Mouse (Mus musculus) testis, adult 2 months (tissue): Measurements from ENCODE around the gene Mrm3. TPM values are rescaled to one million over a fixed set of nuclear protein-coding genes. Genes with fewer than 3 reads are reported as not detected.

ENCODE experiments used
- H3K27ac ChIP-seq: fragments of 200-500 bp; 2 replicates; pipeline ENCODE4 v1.5.1; 2012; ENCODE audit warnings: low read depth, low read length; ENCODE audit not compliant: control insufficient read depth, insufficient read depth
- H3K27me3 ChIP-seq: fragments of 200-500 bp; 2 replicates; pipeline ENCODE4 v1.6.1; 2012; ENCODE audit warnings: mild to moderate bottlenecking, low read length, moderate library complexity; ENCODE audit not compliant: control insufficient read depth, insufficient read depth
- H3K36me3 ChIP-seq: fragments of 200-500 bp; 2 replicates; pipeline ENCODE4 v1.6.1; 2012; ENCODE audit warnings: mild to moderate bottlenecking, low read length; ENCODE audit not compliant: control insufficient read depth, insufficient read depth
- H3K4me1 ChIP-seq: fragments of 200-500 bp; 2 replicates; pipeline ENCODE4 v1.6.1; 2012; ENCODE audit warnings: low read length; ENCODE audit not compliant: control insufficient read depth, insufficient read depth
- H3K4me3 ChIP-seq: fragments of 200-500 bp; 2 replicates; pipeline ENCODE4 v1.5.1; 2012; ENCODE audit warnings: low read depth, mild to moderate bottlenecking, low read length, moderate library complexity, mixed read lengths; ENCODE audit not compliant: control insufficient read depth
- CTCF ChIP-seq: fragments of 200-500 bp; IDR thresholded peaks from 2 replicates; pipeline ENCODE4 v1.5.1; 2012; ENCODE audit warnings: low read depth, mild to moderate bottlenecking, inconsistent platforms, low read length, moderate library complexity; ENCODE audit not compliant: control insufficient read depth, insufficient read depth, insufficient replicate concordance
- POLR2A ChIP-seq: fragments of 200-500 bp; IDR thresholded peaks from 2 replicates; pipeline ENCODE4 v1.6.1; 2012; ENCODE audit warnings: low read depth, mild to moderate bottlenecking, inconsistent platforms, low read length, moderate library complexity; ENCODE audit not compliant: control insufficient read depth
- polyA plus RNA-seq: library from polyadenylated mRNA; depleted of rRNA; stranded (reverse); fragments of >200 nt; gene quantifications from 2 replicates; pipeline ENCODE4 v1.2.3, GENCODE M21; 2012

The Mrm3 gene
- polyA plus RNA-seq, 1 experiment: 4.3 TPM

DNA sequence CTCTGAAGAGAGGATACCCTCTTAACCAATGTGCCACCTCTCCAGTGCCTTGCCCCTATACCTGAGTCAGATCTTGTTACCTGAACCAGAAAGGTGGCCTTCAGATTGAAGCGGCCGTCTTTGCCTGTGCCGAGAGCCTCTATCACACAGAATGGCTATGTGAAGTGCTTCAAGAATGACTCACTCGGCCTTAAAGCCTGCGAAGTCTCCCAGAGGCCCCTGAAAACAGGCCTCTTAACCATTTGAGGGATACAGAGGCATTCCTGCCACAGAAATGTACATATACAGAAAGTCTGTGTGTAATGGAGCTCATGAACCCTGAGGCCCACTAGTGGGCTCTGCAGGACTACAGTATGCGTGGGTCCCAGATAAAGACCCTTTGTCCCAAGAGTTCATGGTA is 40.3 kb downstream of the Mrm3 start:
- H3K36me3 ChIP-seq: no peaks in the 10 kb centered on the region
- H3K4me1 ChIP-seq: peaks cover 8% of the 10 kb centered on the region
- no peaks in the 10 kb centered on the region for H3K27me3 ChIP-seq
- no peak overlapping the region for H3K27ac ChIP-seq
- H3K4me3 ChIP-seq: no peak overlapping the region
- TF ChIP-seq POLR2A (no peak), CTCF (no peak)

- Histone ChIP-seq H3K4me1 (peaks cover 10% of the 10 kb centered on the region), H3K36me3 (no peaks in the 10 kb centered on the region), H3K27ac (no peak overlapping the region), H3K4me3 (no peak overlapping the region), H3K27me3 (no peaks in the 10 kb centered on the region)
- TF ChIP-seq POLR2A (no peak), CTCF (no peak)
These were observed 42.0 kb downstream of the Mrm3 start for GRCm38 (mm10) chr11:76285431-76286075.

DNA sequence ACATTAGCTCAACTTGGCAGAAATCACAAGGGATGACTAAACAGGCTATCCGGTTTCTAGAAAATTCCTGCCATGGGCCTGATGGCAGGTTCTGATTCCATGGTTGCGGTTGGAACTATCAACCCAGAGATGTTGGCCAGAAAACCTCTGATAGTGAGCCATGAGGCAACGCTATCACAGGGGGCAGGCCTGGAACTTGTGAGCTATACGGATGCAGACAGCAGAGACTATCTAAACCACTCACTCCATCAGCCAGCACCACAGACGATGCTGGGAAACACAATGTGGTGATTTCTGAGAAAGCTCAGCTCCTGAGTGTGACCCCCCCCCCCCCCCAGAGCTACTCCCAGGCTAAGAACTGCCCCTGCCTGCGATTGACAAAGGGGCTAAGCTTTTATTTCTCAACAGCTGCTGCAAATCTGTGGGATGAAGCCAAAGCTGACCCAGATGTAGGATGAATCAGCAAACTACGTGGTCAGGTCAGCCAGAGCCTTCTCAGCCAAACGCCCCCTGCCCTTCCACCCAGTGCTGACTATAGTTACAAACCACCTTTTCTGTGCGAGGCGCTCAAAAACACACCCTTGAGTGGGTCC is 43.1 kb downstream of the Mrm3 start:
- H3K27me3 ChIP-seq: no peaks in the 10 kb centered on the region
- H3K4me1 ChIP-seq: peaks cover 10% of the 10 kb centered on the region
- H3K27ac ChIP-seq: no peak overlapping the region

DNA sequence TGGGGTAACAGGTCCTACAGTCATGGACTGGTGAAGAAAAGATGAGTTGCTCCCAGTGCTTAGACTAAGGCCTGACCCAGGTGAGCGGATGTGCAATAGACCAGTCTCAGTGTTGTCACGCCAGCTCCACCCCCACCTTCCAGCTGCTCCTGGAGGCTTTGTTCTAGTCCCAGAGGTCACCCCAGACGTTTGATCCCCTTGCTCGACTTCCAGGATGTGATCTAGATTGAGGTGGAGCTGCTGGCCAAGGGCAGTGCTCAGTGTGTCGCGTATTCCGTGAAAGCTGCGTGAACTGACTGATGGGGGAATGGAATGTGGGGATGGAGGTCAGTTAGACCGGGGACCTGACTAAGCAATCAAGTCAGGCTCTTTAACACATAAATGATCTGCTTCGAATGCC is 43.8 kb downstream of the Mrm3 start:
- Histone ChIP-seq H3K27ac (no peak overlapping the region), H3K4me1 (peaks cover 10% of the 10 kb centered on the region)

More for the DNA sequence above, 43.1 kb downstream of the Mrm3 start:
- no peaks in the 10 kb centered on the region for H3K36me3 ChIP-seq
- no peak overlapping the region for H3K4me3 ChIP-seq
- TF ChIP-seq POLR2A (no peak), CTCF (no peak)

GRCm38 (mm10) chr11:76288645-76289044 is 45.1 kb downstream of the Mrm3 start:
- Histone ChIP-seq H3K27me3 (no peaks in the 10 kb centered on the region), H3K27ac (no peak overlapping the region), H3K4me3 (no peak overlapping the region), H3K36me3 (no peaks in the 10 kb centered on the region), H3K4me1 (peaks cover 10% of the 10 kb centered on the region)
- no peak for TF ChIP-seq POLR2A
- no peak for TF ChIP-seq CTCF

More for the DNA sequence above, 43.8 kb downstream of the Mrm3 start:
- Histone ChIP-seq H3K36me3 (no peaks in the 10 kb centered on the region), H3K27me3 (no peaks in the 10 kb centered on the region), H3K4me3 (no peak overlapping the region)
- TF ChIP-seq POLR2A: no peak
- no peak for TF ChIP-seq CTCF

DNA sequence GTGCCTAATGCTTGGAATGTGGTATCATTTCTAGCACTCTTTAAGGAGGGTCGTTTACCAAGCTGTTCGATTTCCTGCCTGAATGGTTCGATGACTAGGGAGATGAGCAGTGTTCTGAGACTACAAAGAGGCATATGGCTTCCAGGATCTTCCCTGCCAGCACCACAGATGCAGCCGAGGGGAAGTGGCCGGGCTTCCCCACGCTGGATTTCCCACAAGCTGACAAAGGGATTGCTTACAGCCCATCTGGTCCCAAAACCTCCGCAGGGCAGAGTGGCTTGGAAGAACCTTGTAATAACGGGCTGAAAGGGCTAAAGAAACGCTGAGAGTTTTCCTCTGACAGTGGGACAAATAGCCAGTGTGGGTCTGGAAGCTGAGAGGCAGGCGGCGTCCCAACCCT is 46.9 kb downstream of the Mrm3 start:
- no peak overlapping the region for H3K4me3 ChIP-seq
- no peak overlapping the region for H3K27ac ChIP-seq
- no peak for TF ChIP-seq CTCF
- TF ChIP-seq POLR2A: no peak

GRCm38 (mm10) chr11:76291960-76292359 is 48.4 kb downstream of the Mrm3 start:
- TF ChIP-seq CTCF (no peak), POLR2A (no peak)
- no peak overlapping the region for H3K27ac ChIP-seq
- no peaks in the 10 kb centered on the region for H3K27me3 ChIP-seq
- peaks cover 14% of the 10 kb centered on the region for H3K4me1 ChIP-seq
- H3K4me3 ChIP-seq: no peak overlapping the region
- H3K36me3 ChIP-seq: no peaks in the 10 kb centered on the region

More for the DNA sequence above, 46.9 kb downstream of the Mrm3 start:
- Histone ChIP-seq H3K4me1 (peaks cover 14% of the 10 kb centered on the region), H3K27me3 (no peaks in the 10 kb centered on the region), H3K36me3 (no peaks in the 10 kb centered on the region)
